ENCODE assay signal across 22 mouse cellular contexts in genomic region chr9:75911542-75911941, GRCm38 (mm10).
"Had no signal": no experiment of that assay in that cellular context is flagged by ENCODE, and none has a peak within 500 bp of the region (broad histone marks: within the 10 kb centered on the region; RNA-seq: fewer than 3 reads in every experiment).

No protein-coding gene starts in this region.

- H3K4me3 ChIP-seq: layer of hippocampus, adult 2 months; left cerebral cortex, adult 2 months; limb, embryonic 13.5 days; liver, embryonic 12.5 days; liver, embryonic 15.5 days; midbrain, embryonic 12.5 days; midbrain, embryonic 15.5 days; neural tube, embryonic 13.5 days had no signal

- H3K27ac ChIP-seq: kidney, postnatal 0 days; layer of hippocampus, adult 2 months; left cerebral cortex, adult 2 months; limb, embryonic 13.5 days; liver, embryonic 12.5 days; liver, embryonic 15.5 days; macrophage; midbrain, embryonic 12.5 days; midbrain, embryonic 15.5 days; neural tube, embryonic 13.5 days; stomach, postnatal 0 days had no signal

- DNase-seq: kidney, adult 2 months; kidney, postnatal 25 days; layer of hippocampus, postnatal 36 days; liver; lung, adult 18-20 months; right cerebral cortex, adult 18-20 months; right cerebral cortex, postnatal 14 days; right cerebral cortex, postnatal 4 days; thymus, adult 2 months; thymus, postnatal 14 days; thymus, postnatal 4 days had no signal
